Mouse (Mus musculus): Measurements from ENCODE around the gene Hpn. TPM values are rescaled to one million over a fixed set of nuclear protein-coding genes. Genes with fewer than 3 reads are reported as not detected.
A peak's percentile ranks its signal among the peaks of the same experiment; 100 is the strongest.

Hpn gene
- polyA plus RNA-seq, 1 experiment from 2014 or later = 21.2 TPM

GRCm38 (mm10) chr7:31049846-31050281 is 65.2 kb downstream of the Hpn start:
- H3K27me3 ChIP-seq (replicated peaks; ENCODE audit: control insufficient read depth, insufficient read depth, low read length) = peaks cover 47% of the 10 kb centered on the region
- peak overlapping the region; percentile 30; the same call in 1 of the 2 replicates for H3K4me2 ChIP-seq (replicated peaks; ENCODE audit: low read depth)
- no peaks in the 10 kb centered on the region for H3K9me3 ChIP-seq (ENCODE audit: control insufficient read depth)
- H3K27ac ChIP-seq (ENCODE audit: low read depth, low read length) = no peak overlapping the region
- peak overlapping the region; percentile 3; the same call in 1 of the 2 replicates for H3K4me3 ChIP-seq (ENCODE audit: low read depth, low read length)
- no peaks in the 10 kb centered on the region for H3K36me3 ChIP-seq (ENCODE audit: control insufficient read depth, insufficient read depth)
- 4% methylated on average over 12 of the region's 15 CpGs for WGBS
- no peak for ATAC-seq
- no peak for TF ChIP-seq CTCF (IDR thresholded peaks at IDR 0.05; ENCODE audit: low read depth)
- H3K4me1 ChIP-seq (replicated peaks; ENCODE audit: control insufficient read depth, insufficient read depth, low read length) = no peaks in the 10 kb centered on the region
- no peak overlapping the region for H3K9ac ChIP-seq (ENCODE audit: low read depth, low read length)

- no peak for ATAC-seq
- H3K4me2 ChIP-seq (replicated peaks; ENCODE audit: low read depth) = no peak overlapping the region
- H3K9ac ChIP-seq (ENCODE audit: low read depth, low read length) = no peak overlapping the region
- no peaks in the 10 kb centered on the region for H3K4me1 ChIP-seq (replicated peaks; ENCODE audit: control insufficient read depth, insufficient read depth, low read length)
- peaks cover 47% of the 10 kb centered on the region for H3K27me3 ChIP-seq (replicated peaks; ENCODE audit: control insufficient read depth, insufficient read depth, low read length)
- H3K36me3 ChIP-seq (ENCODE audit: control insufficient read depth, insufficient read depth) = no peaks in the 10 kb centered on the region
- no peaks in the 10 kb centered on the region for H3K9me3 ChIP-seq (ENCODE audit: control insufficient read depth)
- H3K27ac ChIP-seq (ENCODE audit: low read depth, low read length) = no peak overlapping the region
- TF ChIP-seq CTCF (IDR thresholded peaks at IDR 0.05; ENCODE audit: low read depth) = no peak
- WGBS = 19% methylated on average over 5 of the region's 5 CpGs
- peak overlapping the region; percentile 3; the same call in 1 of the 2 replicates for H3K4me3 ChIP-seq (ENCODE audit: low read depth, low read length)
Observed at GRCm38 (mm10) chr7:31049135-31049845, 65.8 kb downstream of the Hpn start.

Other genes starting within 250 kb of the Hpn start
- 0.27 and 0.51 TPM in 2 replicates for gene Cd22, start 234.9 kb downstream of the Hpn start, polyA plus RNA-seq (2015; fragmentation: Nextera tagmentation; extraction: Ambion mirVana)
- gene Mag, start 200.4 kb downstream of the Hpn start, polyA plus RNA-seq (2015; fragmentation: Nextera tagmentation; extraction: Ambion mirVana) = 0.18 and 0.31 TPM in 2 replicates
- not detected in 2 replicates for gene Hamp2, start 190.6 kb downstream of the Hpn start, polyA plus RNA-seq (2015; fragmentation: Nextera tagmentation; extraction: Ambion mirVana)
- 0.43 TPM in 1 of 2 replicates, not detected in the other for gene Hamp, start 171.3 kb downstream of the Hpn start, polyA plus RNA-seq (2015; fragmentation: Nextera tagmentation; extraction: Ambion mirVana)
- 13.3 and 15.0 TPM in 2 replicates for gene Usf2, start 158.5 kb downstream of the Hpn start, polyA plus RNA-seq (2015; fragmentation: Nextera tagmentation; extraction: Ambion mirVana)
- 110 and 118 TPM in 2 replicates for gene Lsr, start 141.8 kb downstream of the Hpn start, polyA plus RNA-seq (2015; fragmentation: Nextera tagmentation; extraction: Ambion mirVana)
- gene Fam187b, start 141.5 kb downstream of the Hpn start, polyA plus RNA-seq (2015; fragmentation: Nextera tagmentation; extraction: Ambion mirVana) = 10.4 and 12.0 TPM in 2 replicates
- gene Fxyd5, start 72.8 kb downstream of the Hpn start, polyA plus RNA-seq (2015; fragmentation: Nextera tagmentation; extraction: Ambion mirVana) = 18.2 and 19.3 TPM in 2 replicates
- 15.2 and 16.2 TPM in 2 replicates for gene Fxyd7, start 63.8 kb downstream of the Hpn start, polyA plus RNA-seq (2015; fragmentation: Nextera tagmentation; extraction: Ambion mirVana)
- 78.9 and 83.1 TPM in 2 replicates for gene Fxyd1, start 58.1 kb downstream of the Hpn start, polyA plus RNA-seq (2015; fragmentation: Nextera tagmentation; extraction: Ambion mirVana)
- gene Lgi4, start 55.9 kb downstream of the Hpn start, polyA plus RNA-seq (2015; fragmentation: Nextera tagmentation; extraction: Ambion mirVana) = 0.70 and 0.78 TPM in 2 replicates
- gene Fxyd3, start 38.6 kb downstream of the Hpn start, polyA plus RNA-seq (2015; fragmentation: Nextera tagmentation; extraction: Ambion mirVana) = 40.4 and 48.0 TPM in 2 replicates
- gene Scn1b, start 11.7 kb upstream of the Hpn start, polyA plus RNA-seq (2015; fragmentation: Nextera tagmentation; extraction: Ambion mirVana) = 2.7 and 3.3 TPM in 2 replicates
- 10.3 and 12.4 TPM in 2 replicates for gene Gramd1a, start 40.6 kb upstream of the Hpn start, polyA plus RNA-seq (2015; fragmentation: Nextera tagmentation; extraction: Ambion mirVana)
- not detected in 2 replicates for gene Scgb2b2, start 175.2 kb upstream of the Hpn start, polyA plus RNA-seq (2015; fragmentation: Nextera tagmentation; extraction: Ambion mirVana)
- gene Scgb1b2, start 176.5 kb upstream of the Hpn start, polyA plus RNA-seq (2015; fragmentation: Nextera tagmentation; extraction: Ambion mirVana) = not detected in 2 replicates
- gene Scgb2b3, start 246.8 kb upstream of the Hpn start, polyA plus RNA-seq (2015; fragmentation: Nextera tagmentation; extraction: Ambion mirVana) = not detected in 2 replicates